Mouse (Mus musculus) adrenal gland, adult (tissue): Measurements from ENCODE around the gene Ramac.

Experiments
- DNase-seq, 2 experiments: peaks; one replicate each; pipeline ENCODE4 v3.0.0; 2022 to 2023; ENCODE audit warnings: low spot score in 1 of 2; ENCODE audit not compliant: inconsistent age in 2 of 2

Ramac gene

DNA sequence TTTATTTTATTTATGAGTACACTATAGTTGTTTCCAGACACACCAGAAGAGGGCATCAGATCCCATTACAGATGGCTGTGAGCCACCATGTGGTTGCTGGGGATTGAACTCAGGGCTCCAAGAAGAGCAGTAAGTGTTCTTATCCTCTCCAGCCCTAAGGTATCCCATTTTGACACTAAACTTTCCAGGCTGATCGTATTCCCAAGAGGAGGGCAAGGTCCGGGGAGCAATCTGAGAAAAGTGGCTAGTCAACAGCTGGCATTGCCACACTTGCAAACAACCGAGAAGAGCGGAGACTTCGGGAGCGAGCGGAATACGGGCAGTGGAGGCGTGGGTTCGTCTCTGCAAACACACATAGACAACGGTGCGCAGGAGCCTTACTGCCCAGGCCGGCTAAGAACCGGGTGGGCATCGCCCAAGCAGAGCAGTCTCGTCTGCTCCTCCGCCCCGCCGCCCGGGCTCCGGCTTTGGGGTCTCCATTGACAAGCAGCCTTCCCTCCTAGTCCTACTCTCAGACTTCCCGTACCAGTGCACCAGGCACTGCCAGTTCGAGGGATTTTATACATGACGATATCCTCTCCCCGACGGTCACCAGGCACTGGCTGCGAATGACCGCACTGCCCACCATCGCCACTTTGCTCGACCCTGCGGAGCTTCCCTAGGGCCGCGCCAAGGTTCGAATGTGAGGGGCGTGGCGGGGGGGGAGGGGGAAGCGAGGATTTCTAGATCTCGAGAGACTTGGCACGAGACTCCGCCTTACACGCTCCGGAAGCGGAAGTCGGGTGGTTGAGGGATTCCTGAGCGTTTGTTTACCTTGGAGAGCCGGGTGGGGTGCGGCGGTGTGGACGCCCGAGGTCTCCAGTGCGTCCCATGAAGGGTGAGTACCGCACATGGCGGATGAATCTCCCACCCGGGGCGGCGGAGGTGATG lies at the start of gene Ramac:
TSS of gene Ramac (plus strand) at position 746 of the 930 bp plus-strand sequence.
- DNase-seq = peak; percentile 89 to 96

GRCm38 (mm10) chr7:81718657-81719056 lies 44.1 kb upstream of the Ramac start:
- no peak for DNase-seq

- no peak for DNase-seq
Observed at GRCm38 (mm10) chr7:81719216-81719661, 43.5 kb upstream of the Ramac start.

GRCm38 (mm10) chr7:81721271-81721670 lies 41.5 kb upstream of the Ramac start:
- DNase-seq = no peak

- no peak for DNase-seq
Observed at GRCm38 (mm10) chr7:81723851-81724250, 38.9 kb upstream of the Ramac start.

DNA sequence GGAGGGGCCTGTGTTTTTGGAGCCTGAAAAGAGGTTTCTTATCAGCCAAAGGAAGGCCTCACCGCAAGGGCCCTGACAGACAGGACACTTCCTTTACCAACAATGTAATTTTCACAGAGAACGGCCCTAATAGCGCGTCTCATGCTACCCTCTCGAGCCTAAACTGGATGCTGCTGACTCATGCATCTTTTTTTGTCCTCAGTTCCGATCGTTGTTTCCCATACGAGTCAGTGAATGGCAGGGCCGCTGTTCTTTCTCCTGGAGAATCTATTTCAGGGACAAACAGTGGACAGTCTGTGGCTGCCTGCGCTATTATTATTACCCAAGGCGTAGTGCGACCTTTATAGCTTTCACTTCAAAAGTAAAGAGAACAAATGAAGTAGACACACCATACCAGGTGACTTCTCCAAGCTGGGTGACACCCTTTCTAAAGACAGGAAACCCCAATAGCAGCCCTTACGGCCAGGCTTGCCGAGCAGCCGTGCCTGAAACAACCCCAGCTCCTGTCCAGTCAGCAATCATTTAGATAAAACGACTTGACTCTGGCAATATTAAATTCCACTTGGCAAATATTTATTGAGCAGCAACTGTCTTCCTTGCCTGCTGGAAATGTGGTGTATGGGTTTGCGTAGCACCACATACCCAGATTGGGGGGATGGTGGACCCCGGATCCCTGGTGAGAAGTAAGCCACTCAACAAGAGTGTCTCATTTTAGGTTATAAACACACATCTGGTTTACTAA lies 36.6 kb upstream of the Ramac start:
- no peak for DNase-seq

DNA sequence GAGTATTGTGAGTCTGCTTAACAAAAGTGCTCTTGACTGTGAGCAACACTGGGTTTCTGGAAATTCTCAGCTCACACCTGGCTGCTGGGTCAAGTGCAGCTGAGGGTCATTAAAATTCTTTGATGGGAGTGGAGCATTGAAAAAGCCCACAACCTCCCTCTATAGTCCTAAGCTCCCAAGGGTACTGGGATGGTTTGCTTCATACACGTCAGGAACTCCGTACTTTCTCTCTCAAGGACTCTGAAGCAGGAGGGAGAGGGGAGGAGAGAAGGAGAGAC lies 36.1 kb upstream of the Ramac start:
- no peak for DNase-seq

DNA sequence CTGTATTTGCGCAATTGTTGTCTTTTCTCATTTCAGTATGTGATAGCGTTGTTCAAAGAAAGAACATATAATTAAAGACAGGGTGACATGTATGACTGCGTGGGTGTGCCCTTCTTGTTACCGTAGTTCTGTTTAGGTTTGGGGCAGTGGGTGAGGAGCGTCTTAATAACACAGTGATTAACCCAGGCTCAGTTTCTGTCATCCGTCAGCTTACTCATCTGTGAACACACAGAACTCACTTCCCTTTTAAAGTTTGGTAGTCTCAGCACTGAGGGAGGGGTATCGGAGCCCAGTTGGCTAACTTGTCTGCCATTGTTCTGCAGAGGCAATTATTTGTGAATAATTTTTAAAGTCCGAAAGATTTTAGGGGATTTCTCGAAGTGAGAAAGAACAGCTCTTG lies 35.0 kb upstream of the Ramac start:
- DNase-seq = no peak

DNA sequence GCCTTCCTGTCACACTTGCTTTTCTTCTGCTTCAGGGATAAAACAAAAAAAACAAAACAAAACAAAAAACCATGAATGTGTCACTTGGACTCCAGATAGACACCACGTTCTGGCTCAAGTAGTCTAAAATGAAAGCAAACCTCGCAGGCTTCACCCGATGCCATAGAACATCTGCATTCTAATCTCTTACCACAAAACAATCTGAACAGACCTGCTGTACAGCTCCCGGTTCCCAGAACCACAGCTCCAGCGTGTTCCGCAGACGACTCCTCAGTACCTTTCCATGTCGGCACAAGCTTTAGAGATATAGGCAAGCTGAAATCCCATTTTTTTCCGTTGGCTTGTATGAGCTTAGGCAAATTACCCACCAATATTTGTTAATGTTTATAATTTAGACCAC lies 32.9 kb upstream of the Ramac start:
- DNase-seq = no peak

DNA sequence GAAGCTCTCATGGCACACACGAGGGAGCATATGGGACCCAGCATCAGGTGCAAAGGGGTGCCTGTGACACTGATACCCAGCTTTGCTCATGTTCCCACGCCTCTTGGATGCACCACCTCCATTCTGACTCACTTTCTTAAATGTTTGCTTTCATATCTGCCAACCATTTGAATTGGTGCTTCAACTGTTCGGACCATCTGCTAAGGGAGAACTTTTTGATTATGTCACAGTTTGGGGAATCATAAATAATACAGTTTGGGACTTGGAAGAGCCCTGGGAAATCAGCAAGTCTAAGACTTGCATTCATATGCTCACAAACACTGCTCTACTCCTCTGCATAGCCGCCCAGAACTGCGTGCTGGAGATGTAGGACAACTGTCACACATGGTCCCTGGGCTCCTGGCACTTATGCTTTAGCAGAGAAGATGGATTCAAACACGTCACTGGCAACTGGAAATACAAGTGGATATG lies 31.5 kb upstream of the Ramac start:
- no peak for DNase-seq

DNA sequence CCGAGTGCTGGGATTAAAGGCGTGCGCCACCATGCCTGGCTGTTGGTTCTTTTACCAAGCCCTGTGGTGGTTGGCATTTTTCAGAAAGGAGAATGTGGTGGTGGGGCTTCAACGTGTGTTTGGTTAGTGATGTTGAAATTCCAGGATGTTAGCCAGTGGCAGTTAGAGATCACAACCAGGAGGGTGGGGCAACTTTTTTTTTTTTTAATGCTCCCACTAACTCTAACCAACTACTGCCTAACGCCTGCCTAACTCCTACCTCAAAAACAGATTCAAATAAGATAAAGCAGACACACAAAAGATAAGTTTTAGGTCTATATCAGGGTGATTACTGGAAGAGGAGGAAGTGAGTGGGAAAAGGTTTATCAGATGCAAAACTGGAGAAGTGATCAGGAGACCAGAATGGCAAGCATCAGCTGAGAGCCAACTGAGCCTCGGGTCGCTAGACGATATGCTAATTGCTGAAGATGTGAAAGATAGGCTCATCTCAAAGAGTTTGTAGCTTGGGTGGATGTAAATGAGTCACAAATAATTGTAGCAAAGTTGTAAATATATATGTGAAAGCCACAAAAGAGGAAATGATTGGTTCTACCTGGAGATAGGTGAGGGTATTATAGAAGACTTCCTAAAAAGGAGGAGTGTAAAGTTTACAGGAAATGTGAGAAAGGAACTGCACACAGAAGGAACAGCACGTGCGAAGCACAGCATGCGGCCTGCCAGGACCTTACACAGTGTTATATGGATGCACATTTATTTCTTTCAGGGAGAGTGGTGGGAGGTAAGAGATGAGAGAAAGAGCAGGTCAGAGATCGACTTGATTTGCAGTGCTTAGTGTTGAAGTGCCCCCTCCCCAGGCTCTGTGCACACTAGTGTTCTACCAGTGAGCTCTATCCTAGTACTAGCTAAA lies 30.3 kb upstream of the Ramac start:
- DNase-seq = no peak

GRCm38 (mm10) chr7:81735300-81736048 lies 27.3 kb upstream of the Ramac start:
- no peak for DNase-seq

DNA sequence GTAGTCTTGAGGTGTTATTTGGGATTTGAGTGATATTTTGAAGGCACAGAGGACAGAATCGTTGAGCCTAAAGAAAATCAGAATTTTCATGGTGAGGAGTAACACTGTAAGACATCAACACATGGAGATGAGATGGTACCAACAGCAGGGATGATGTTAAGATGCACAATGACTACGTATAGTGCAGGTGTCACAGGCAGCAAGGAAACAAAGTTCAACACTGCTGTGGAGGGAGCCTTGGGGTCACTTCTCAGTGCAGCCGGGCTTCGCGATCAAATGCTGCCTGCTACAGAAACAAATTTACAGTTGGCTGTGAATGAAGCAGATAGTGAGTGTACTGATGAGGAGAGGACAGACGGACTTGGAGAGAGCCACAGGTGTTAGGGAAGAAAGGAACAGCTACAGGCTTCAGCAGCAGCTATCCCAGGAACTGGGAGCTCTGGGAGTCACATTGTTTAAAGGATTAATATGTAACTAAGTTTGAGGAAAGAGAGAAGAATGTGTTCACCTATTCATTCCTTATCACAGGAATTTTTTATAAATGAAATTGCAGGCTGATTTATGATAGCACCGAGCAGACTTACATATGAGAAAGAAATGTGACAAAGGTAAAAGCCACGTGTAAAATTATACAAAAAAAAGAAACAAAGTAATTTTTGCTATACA lies 23.9 kb upstream of the Ramac start:
- no peak for DNase-seq

GRCm38 (mm10) chr7:81740010-81740409 lies 22.7 kb upstream of the Ramac start:
- DNase-seq = no peak

DNA sequence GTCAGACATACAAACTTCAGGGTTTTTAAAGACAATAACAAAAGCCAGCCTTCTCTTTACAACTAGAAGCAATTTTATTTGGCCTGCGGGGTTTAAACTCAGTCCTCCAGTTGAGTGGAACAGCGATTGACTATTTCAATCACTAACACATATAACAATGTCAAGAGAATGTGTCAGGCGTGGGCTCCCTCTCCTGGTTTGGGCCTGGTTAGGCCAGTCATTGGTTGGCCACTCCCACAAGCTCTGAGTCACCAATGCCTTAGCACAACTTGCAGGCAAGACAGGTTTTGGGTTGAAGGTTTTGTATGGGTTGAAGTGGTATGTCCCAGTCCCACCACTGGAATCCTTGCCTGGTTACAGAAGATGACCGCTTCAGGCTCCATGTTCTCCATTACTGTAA lies 18.6 kb upstream of the Ramac start:
- peak; percentile 75 to 76 for DNase-seq

GRCm38 (mm10) chr7:81747956-81748355 lies 14.8 kb upstream of the Ramac start:
- no peak for DNase-seq

- peak in 1 of 2 experiments; percentile 63 for DNase-seq
Observed at GRCm38 (mm10) chr7:81763110-81763845, 553 bp downstream of the Ramac start.

GRCm38 (mm10) chr7:81772786-81773539 lies 10.2 kb downstream of the Ramac start:
- DNase-seq = peak; percentile 58 to 72
